Mouse (Mus musculus) thymus, postnatal 10 days (tissue): ENCODE measurements around the gene Wdr27.
"Not testable (repeated sequence)": the region's sequence is repeated elsewhere in the genome, so short reads cannot be mapped to it uniquely, and the experiment has no call there.

ENCODE experiments used
- DNase-seq, 2 experiments: peaks; one replicate each; pipeline ENCODE4 v3.0.0; 2021; ENCODE audit warnings: low spot score in 2 of 2

Wdr27 gene

DNA sequence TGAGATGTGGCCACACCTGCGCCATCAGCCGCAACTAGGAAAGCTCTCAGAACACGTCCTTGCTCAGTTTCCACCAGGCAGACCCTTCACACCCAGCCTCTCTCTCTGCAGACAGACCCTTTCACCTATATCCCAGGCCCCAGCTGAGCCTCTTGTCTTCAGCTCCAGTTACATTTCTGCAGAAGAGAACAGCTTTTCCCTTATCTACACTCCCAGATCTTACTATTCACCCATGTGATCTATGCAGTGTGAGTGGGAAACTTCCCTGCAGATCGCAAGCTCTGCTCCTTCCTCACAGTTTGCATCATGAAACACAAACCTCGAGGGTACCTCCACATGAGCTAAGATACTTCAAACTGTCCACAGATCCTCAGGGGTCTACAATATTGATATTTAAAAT lies 11.5 kb downstream of the Wdr27 start:
- no peak for DNase-seq

DNA sequence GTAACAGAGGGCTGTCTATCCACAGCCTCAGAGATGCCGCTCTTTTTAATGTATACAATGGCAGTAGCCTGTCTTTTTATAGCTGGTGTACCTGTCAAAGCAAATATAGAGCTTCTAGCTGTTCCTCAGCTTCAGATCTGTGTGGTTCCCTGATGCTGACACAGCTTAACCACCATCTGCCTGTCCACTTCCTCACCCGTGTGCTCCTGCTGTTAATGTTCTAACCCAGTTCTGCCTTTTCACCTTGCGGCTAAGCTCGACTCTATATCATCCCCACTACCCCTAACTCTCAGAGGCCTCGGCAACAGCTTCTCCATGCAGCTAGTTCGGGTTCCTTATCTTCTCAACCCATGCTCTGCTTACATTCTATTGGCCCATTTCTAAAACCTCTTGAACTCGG lies 12.3 kb downstream of the Wdr27 start:
- DNase-seq: no peak

DNA sequence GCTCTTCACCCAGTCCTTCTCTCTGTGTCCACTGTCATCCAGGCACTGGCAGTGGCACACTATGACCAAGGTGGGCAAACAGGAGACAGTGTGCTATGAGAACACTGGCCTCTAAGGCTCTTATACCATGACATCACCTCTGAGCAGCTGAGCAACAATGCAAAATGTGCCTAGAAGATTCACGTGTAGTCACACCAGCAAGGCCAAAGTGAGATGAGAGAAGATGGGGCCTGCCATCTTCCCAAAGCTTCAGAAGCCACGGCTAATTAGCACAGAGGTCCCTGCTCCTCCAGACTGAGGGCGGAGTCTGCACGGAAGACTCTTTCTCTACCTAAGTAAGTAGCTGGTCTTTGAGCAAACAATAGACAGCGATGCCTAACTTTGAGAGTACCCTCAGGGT lies 14.3 kb downstream of the Wdr27 start:
- no peak for DNase-seq

DNA sequence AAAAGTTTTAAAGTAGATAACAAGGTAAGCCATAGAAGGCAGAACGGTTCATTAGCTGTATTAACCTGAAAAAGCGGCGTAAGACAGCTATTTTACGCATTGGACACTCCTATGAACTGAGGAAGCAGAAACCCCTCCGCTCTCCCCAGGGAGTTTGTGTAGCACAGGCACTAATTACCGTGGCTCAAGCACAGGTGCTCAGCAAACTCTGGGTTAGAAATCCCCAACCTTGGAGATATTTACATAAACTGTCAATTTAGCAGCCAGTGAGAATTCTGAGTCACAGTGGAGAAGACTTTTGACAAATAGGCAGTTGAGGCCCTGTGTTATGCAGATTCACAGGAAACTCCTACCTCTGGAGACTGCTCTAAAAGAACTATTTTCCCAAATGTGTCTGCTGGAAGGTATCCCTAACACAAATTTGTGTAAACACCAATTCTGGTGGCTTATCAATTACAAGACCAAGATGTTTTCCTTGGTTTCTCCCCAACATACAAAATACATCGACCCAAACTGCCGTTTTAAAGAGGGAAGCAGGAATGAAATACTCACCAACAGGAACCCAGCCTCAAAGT lies 15.2 kb downstream of the Wdr27 start:
- no peak for DNase-seq

DNA sequence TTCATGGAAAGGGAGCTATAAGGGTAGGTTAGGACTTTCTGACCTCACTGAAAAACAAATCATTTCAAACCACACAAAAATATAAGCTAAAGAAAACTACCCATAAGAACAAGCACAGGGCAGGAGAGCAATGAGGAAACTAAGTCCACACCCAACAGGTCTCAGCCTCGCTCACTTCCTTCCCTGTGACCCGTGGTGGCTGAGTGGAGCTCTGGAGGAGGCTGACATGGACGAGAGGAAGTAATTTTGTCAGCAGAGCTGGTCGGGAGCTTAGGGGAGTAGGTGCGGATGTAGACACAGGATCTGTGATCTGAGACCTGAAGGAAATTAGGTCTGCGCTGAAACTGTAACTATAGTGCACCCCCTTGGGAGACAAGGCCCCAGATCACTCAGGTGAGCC lies 21.4 kb downstream of the Wdr27 start:
- peak in 1 of 2 experiments; percentile 18 for DNase-seq

DNA sequence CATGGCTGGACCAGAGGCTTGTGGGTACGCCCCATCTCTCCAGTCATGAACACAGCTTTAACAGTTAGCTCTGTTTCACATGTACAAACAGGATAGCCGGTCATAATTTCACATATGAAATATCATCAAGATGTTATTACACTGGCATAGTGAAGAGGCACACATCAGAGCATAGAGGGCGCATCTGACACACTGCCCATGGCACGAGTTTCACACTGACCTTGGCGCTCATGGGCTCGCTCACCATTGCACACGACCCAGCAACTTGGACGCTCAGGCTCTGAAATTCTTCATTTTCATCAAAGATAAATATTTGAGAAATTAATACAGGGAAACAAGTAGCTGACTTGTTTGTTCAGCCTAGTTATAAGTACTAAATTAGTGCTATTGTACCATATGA lies 25.1 kb downstream of the Wdr27 start:
- DNase-seq: no peak

DNA sequence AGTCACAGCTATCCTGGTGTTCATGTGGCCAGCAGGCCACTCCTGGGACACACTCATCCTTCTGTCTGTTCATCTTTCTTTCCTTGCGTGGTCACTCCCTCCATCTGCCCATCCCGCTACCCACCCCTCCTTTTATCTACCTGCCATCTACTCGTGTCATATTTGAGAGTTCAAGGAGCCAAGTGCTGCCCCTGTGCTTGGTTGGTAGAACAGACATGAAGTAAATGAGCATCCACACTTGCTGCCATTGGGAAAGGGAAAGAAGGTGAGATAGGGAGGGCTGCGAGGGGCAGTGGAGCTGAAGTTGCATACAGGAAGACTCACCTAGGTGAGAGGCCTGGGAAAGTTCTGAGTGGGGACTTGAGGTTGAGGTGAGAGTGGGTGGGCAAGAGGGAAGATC lies 28.6 kb downstream of the Wdr27 start:
- DNase-seq: no peak

DNA sequence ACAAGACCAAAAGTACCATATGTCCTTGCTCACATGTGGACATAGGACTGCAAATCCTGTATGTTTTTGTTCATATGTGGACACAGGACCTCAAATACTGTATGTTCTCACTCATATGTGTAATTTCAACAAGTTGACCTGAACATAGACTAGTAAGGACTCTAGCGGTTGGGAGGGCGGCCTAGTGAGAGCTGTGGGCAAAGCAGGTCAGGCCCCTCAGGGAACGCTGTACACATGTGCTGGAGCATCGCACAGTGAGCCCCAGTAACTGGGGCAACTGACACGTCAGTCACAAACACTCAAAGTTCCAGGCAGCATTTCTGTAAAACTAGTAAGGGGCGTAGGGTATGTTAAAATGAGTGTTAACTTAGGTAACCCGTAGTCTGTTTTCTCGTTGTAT lies 30.0 kb downstream of the Wdr27 start:
- peak; percentile 37 to 44 for DNase-seq

DNA sequence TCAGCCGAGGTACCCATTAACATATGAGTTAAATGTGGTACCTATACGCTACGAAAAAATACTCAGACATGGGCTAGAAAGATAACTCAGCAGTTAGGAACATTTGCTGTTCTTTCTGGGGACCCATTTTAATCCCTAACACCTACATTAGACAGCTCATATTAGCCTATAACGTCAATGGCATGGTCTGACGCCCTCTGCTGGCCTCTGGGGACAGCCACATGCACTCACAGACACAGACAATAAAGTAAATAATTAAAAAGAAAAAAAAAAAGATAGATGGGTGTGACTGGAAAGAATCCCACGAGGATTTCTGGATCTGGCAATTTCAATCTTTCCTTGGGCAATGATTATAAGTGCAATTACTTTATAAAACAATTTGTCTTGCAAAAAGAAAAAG lies 30.5 kb downstream of the Wdr27 start:
- DNase-seq: peak in 1 of 2 experiments; percentile 47

DNA sequence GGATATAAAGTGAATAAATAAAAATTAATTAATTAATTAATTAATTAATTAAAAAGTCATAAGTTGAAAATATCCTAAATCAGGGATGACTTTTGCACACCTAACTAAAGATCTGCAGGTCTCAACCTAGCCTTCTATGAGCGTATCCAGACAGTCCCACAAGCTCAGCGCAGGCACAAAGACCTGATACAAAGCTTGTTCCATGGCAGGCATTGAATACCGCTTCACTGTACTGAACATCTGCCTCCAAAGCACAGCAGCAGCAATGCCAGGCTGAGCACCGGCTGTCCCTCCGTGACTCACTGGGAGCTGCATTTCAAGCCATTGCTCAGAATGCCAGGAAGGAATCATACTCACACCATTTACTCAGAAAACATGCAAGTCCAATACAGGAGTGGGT lies 32.2 kb downstream of the Wdr27 start:
- DNase-seq: no peak

DNA sequence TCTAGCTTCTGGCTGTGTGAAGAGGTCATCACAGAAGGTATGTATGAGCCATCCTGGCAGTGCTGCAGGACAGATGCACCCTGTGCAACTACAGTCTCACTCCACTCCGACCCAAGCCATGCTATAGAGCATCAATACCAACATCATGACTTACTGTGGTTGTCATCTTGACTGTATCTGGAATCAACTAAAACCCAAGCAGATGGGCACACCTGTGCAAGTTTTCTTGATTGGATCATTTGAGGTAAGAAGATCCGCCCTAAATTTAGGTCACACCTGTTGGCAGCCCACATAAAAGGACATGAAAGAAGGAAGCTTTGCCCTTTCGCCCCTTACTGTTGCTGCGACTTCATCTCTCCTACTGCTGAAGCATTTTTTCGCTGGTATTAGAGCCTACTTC lies 33.6 kb downstream of the Wdr27 start:
- DNase-seq: peak; percentile 69 to 74

DNA sequence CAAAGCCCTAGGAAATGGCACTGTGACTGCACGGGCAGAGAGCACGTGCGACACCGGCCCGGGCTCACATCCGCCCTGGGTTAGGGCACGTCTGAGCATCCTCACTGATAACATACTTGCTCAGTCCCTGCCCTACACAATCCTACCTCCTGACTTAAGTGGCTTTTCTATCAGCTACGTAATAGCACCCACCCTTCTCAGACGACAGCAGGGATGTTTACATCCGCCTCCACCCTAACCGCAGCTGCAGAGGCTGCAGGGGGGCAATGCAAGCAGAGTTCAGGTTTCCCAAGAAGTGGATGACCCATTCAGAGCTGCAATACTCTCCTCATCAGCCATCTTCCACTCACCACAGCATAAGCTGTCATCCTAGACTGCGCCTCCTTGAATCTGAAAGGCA lies 35.8 kb downstream of the Wdr27 start:
- peak; percentile 30 to 34 for DNase-seq

DNA sequence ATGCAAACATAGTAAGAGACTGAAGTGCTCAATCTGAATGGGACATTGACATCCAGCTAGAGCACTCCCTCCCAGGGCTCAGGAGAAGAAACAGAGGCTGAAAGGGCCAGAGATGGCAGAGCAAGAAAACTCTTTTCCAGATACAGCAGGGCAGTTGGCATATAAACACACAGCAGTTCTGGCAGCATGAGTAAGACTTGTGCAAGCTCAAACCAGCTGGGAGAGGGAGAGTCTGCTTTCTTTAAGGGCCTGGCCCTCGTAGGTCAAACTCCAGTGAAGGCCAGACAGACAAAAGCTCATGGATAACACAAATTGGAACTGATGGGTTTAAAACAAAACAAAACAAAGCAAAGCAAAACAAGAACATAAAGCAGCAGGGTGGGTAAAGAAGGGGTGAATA lies 36.3 kb downstream of the Wdr27 start:
- DNase-seq: no peak

DNA sequence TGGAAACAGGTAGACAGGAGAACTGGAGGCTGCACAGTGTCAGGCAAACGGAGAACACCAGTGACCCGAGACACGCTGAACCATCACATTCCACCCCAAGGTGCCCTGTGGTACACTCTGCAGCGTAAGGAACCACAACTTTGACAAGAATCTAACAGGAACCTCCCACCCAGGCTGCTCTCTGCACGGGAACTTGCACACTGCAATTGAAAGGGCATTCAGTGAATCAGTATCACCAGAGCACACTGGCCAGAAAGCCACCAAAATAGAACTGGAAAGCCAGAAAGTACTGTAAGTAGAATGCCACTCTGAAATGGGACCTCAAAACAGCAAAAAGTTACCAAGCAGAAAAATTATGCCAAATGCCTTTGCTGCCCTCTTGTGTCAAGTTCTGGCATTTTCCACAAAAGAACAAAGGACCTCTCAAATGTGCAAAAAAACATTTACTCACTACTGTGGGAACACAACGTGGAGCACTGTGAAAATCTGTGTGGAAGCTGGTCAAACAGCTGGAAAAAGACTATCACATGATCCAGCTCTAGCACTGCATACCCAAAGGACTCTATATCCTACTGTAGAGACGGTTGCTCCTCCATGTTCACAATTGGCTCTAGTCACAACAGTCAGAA lies 38.2 kb downstream of the Wdr27 start:
- DNase-seq: peak; percentile 72 to 87

DNA sequence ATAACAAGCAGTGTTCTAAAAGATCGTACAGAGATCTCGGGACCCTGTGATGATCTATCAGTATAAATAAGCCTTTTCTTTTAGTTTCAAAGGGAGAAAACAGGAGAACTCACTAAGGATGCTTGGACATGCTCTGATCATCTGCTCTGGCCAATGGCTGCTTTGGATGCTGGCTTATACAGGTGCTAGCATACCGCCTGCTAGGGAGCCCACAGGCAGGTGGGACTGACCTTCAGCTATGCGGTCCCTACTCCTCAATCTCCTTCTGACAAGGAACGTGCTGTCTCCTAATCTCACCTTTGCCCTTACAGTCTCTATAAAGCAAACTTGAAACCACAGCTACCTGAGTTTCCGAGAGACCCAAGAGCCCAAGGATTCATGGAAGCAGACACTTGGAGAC lies 38.8 kb downstream of the Wdr27 start:
- no peak for DNase-seq

DNA sequence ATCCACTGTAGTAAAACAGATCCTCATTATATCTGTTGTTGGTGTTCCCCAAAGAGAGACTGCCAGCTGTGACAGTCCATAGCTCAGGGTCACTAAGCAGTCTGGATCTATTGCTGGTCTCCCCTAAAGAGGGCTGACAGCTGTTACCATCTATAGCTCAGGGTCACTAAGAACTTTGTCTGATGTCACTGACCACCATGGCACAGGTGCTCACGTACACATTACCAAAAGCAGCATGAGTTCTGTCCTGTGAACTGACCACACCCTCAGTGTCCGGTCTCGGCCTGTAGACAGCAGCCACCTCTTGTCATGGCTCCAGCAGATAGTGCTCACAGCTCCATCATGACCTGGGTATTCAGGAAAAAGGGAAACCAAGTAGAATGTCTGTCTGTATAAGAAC lies 39.7 kb downstream of the Wdr27 start:
- DNase-seq: no peak

DNA sequence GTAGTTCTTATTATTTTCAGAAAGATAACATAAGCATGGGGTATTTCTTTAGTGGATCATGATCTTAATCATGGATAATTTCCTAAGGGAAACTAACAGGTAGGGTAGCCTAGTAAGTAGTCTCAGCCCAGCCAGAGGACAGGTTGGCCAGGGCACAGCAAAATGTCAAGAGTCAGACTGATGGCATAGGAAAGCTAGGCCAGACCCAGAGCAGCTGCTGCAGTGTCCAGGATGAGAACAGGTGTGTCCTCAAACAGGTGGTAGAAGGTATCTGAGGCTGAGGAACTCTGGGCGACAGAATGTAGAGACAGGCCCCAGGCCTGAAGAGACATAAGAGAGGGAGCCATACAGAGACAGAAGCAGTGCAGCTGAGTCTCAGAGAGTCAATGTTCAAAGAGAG lies 44.0 kb downstream of the Wdr27 start:
- DNase-seq: no peak

DNA sequence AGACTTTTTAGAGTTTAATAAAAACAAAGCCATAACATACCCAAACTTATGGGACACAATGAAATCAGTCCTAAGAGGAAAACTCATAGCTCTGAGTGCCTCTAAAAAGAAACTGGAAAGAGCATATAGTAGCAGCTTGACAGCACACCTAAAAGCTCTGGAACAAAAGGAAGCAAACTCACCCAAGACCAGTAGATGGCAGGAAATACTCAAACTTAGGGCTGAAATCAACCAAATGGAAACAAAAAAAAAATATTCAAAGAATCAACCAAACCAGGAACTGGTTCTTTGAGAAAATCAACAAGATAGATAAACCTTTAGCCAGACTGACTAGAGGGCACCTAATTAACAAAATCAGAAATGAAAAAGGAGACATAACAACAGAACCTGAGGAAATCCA lies 47.9 kb downstream of the Wdr27 start:
- DNase-seq: not testable (repeated sequence)

DNA sequence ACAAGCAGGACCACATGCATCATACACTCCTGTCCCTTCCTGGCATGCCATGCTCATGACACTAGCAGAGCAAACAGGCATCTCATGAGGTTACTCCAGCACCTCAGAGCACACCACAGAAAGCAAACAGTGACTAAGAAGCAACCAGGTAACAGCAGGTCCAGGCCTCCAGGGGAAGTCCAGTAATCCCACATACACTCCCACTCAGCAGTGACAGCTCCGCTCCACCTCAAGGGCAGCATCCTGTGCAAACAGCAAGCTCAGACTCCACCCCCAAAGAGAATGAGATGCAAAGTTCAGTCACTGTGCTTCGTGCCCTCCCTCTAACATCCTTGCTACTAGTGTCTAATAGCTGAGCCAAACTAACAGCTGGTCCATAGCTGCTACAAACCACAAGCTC lies 56.0 kb downstream of the Wdr27 start:
- DNase-seq: no peak

DNA sequence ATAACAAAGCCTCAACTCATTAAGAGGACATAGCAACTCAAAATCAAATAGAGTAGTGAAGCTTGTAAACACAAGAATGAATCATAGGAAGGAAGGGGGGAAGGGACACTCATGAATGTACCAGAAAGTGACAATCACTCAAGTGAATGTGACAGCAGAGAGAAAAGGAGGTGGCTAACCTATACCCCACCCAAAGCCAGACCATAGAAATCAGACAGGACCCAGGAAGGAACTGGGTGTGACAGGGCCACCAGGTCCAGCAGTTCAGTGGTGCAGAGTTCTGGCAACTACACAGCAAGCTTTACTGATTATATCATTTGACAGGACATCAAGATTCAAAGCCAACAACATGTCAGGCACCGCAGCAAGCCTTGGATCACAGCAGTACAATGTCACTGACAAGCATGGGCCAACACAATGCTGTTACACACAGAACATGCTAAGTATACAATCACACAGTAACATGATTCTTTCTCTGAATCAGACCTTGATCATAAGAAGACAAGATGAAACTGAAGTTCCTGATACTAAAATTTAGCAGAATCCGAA lies 68.2 kb downstream of the Wdr27 start:
- DNase-seq: no peak

DNA sequence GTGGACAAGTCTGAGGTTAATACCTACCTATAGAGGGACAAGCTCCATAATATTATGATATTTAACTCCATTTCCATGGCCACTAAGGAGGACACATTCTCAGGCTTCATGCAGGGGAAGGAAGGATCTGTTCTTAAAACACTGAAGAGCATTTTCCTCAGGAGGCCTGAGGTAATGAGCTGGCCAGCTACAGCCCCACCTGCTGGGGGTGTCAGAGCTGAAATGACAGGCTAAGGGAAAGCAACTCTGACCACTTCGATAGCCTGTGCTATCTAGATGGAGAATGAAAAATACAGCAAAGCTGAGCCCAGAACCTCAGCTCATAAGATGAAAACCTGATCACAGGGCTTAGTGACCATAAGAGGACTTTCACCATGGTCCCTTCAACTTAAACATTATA lies 82.7 kb downstream of the Wdr27 start:
- DNase-seq: no peak

DNA sequence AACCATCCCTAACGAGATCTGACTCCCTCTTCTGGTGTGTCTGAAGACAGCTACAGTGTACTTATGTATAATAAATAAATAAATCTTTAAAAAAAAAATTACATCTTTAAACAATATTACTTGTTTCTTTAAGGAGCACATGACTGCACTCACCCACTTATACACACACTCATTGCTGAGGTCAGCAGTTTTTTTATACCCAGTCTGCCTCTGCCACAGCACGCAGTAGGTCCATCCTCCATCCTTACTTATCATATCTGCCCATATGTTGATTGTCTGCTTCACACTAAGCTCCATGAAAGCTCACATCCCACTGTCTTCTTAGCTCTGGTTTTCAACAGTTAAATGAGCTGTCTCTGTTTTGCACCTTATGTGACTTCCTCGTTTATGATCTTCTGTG lies 95.2 kb downstream of the Wdr27 start:
- DNase-seq: no peak

DNA sequence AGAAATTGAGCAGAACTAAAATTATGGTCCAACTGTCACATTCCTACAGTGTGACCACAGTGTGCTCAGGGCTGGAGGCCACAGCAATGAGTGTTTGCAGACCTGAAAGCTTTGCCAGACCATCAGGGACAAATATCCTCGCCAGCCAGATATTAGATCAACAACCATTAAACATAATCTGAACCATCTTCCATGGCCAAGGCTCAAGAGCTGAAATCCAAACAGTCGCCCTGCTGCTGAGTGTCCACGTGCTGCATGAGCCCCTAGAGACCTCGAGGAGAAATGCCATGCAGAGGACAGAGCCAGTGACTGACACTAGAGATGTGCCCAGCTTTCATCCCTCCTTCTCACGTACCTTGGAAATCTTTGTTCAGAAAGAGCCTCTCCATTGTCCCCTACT lies 96.1 kb downstream of the Wdr27 start:
- no peak for DNase-seq
